Mouse (Mus musculus) mesoderm, embryonic 11.5 days (tissue): Measurements from ENCODE around the gene 4921511M17Rik.
"Not testable (repeated sequence)": the region's sequence is repeated elsewhere in the genome, so short reads cannot be mapped to it uniquely, and the experiment has no call there.

Experiments
- DNase-seq: peaks from one replicate; pipeline ENCODE4 v3.0.0-alpha.2; 2012; ENCODE audit warnings: low read depth, low spot score

The 4921511M17Rik gene

GRCm38 (mm10) chrX:154033727-154034126 is at the start of gene 4921511M17Rik:
4921511M17Rik (minus strand) TSS chrX:154033827.
- DNase-seq: not testable (repeated sequence)

- not testable (repeated sequence) for DNase-seq
These were observed 21.3 kb upstream of the 4921511M17Rik start, which contains the start of gene Gm10057 for GRCm38 (mm10) chrX:154054939-154055338. Gm10057 (minus strand) TSS chrX:154055039.

GRCm38 (mm10) chrX:154012540-154012939 is 21.1 kb downstream of the 4921511M17Rik start, which contains the start of gene Samt1:
Samt1 (minus strand) TSS chrX:154012640.
- not testable (repeated sequence) for DNase-seq

- DNase-seq: not testable (repeated sequence)
These were observed 56.7 kb downstream of the 4921511M17Rik start for GRCm38 (mm10) chrX:153976914-153977313.

GRCm38 (mm10) chrX:153976467-153976866 is 57.2 kb downstream of the 4921511M17Rik start:
- not testable (repeated sequence) for DNase-seq

GRCm38 (mm10) chrX:153974450-153974849 is 59.2 kb downstream of the 4921511M17Rik start:
- DNase-seq: no peak
